Mouse (Mus musculus) kidney, embryonic 14.5 days (tissue): ENCODE data around the gene Fkbp2. TPM values are rescaled to one million over a fixed set of nuclear protein-coding genes. Genes with fewer than 3 reads are reported as not detected.

Experiments used
- ATAC-seq: fragments of 200-750 bp; cut with Nextera tagmentation; 2 replicates; pipeline ENCODE4 v1.8.0; 2017; ENCODE audit warnings: moderate number of reproducible peaks, mild to moderate bottlenecking, moderate TSS enrichment, moderate library complexity; ENCODE audit not compliant: low FRiP score, low TSS enrichment
- H3K27ac ChIP-seq: fragments of 300-500 bp; sonication (generic); 2 replicates; pipeline ENCODE4 v1.5.1; 2014; ENCODE audit warnings: low read depth, mild to moderate bottlenecking, low read length, moderate library complexity, mixed read lengths
- H3K27me3 ChIP-seq: fragments of 300-500 bp; sonication (generic); 2 replicates; pipeline ENCODE4 v1.6.1; 2014; ENCODE audit warnings: mild to moderate bottlenecking, low read length; ENCODE audit not compliant: control insufficient read depth, insufficient read depth
- H3K36me3 ChIP-seq: fragments of 300-500 bp; sonication (generic); 2 replicates; pipeline ENCODE4 v1.6.1; 2014; ENCODE audit warnings: low read length, mixed read lengths; ENCODE audit not compliant: control insufficient read depth, insufficient read depth
- H3K4me1 ChIP-seq: fragments of 300-500 bp; sonication (generic); 2 replicates; pipeline ENCODE4 v1.6.1; 2014; ENCODE audit warnings: low read length, mixed read lengths; ENCODE audit not compliant: control insufficient read depth, insufficient read depth
- H3K4me2 ChIP-seq: fragments of 300-500 bp; sonication (generic); replicated peaks from 2 replicates; pipeline ENCODE4 v1.6.1; 2014; ENCODE audit warnings: low read depth, mild to moderate bottlenecking, low read length
- H3K4me3 ChIP-seq: fragments of 300-500 bp; sonication (generic); 2 replicates; pipeline ENCODE4 v1.5.1; 2014; ENCODE audit warnings: mild to moderate bottlenecking, low read length
- H3K9ac ChIP-seq: fragments of 300-500 bp; sonication (generic); 2 replicates; pipeline ENCODE4 v1.6.1; 2014; ENCODE audit warnings: low read depth, mild to moderate bottlenecking, low read length, moderate library complexity
- H3K9me3 ChIP-seq: fragments of 300-500 bp; sonication (generic); 2 replicates; pipeline ENCODE4 v1.6.1; 2016; ENCODE audit warnings: low read length; ENCODE audit not compliant: control insufficient read depth
- WGBS: fragments of 180-500 bp; shearing (Covaris S2); extraction: QIAGEN DNeasy Blood & Tissue Kit; methylation state at CpG from one replicate; pipeline ENCODE4 v1.1.7; 2014; 5-methylcytosine and 5-hydroxymethylcytosine counted together
- polyA plus RNA-seq: library from polyadenylated mRNA; unstranded; fragments of >200 nt; fragmentation: Nextera tagmentation; extraction: Ambion mirVana; gene quantifications from 2 replicates; pipeline ENCODE4 v1.2.1, GENCODE M21; 2014

Fkbp2 gene
- polyA plus RNA-seq: 89.7 and 118 TPM in 2 replicates

- Histone ChIP-seq H3K27ac (peak within 1 kb of the TSS; percentile 93), H3K4me3 (peak within 1 kb of the TSS; percentile 69), H3K4me2 (peak within 1 kb of the TSS; percentile 81), H3K27me3 (no peaks in the 10 kb centered on the region), H3K4me1 (peaks cover 34% of the 10 kb centered on the region), H3K9ac (peak within 1 kb of the TSS; percentile 86), H3K36me3 (peaks cover 42% of the 10 kb centered on the region), H3K9me3 (no peaks in the 10 kb centered on the region)
- peak; percentile 85 for ATAC-seq
- 2% methylated on average over 38 of the region's 38 CpGs for WGBS
Observed at GRCm38 (mm10) chr19:6980381-6981093, at the start of gene Fkbp2. Gene Fkbp2, minus strand, starts transcription at chr19:6980501.

GRCm38 (mm10) chr19:7029531-7029930 is 49.2 kb upstream of the Fkbp2 start:
- no peaks in the 10 kb centered on the region for H3K4me1 ChIP-seq
- no peaks in the 10 kb centered on the region for H3K9me3 ChIP-seq
- H3K27me3 ChIP-seq: no peaks in the 10 kb centered on the region
- 92% methylated on average over 5 of the region's 5 CpGs for WGBS
- ATAC-seq: no peak
- no peak overlapping the region for H3K4me2 ChIP-seq
- H3K27ac ChIP-seq: no peak overlapping the region
- no peak overlapping the region for H3K9ac ChIP-seq
- no peak overlapping the region for H3K4me3 ChIP-seq
- H3K36me3 ChIP-seq: peaks cover 95% of the 10 kb centered on the region

GRCm38 (mm10) chr19:7020224-7020641 is 39.9 kb upstream of the Fkbp2 start:
- Histone ChIP-seq H3K9me3 (no peaks in the 10 kb centered on the region), H3K36me3 (peaks cover 71% of the 10 kb centered on the region), H3K4me3 (no peak overlapping the region), H3K27me3 (no peaks in the 10 kb centered on the region), H3K4me1 (no peaks in the 10 kb centered on the region), H3K9ac (no peak overlapping the region), H3K4me2 (no peak overlapping the region), H3K27ac (no peak overlapping the region)
- ATAC-seq: peak; percentile 40; the same call in 1 of the 2 replicates
- WGBS: 53% methylated on average over 3 of the region's 3 CpGs

DNA sequence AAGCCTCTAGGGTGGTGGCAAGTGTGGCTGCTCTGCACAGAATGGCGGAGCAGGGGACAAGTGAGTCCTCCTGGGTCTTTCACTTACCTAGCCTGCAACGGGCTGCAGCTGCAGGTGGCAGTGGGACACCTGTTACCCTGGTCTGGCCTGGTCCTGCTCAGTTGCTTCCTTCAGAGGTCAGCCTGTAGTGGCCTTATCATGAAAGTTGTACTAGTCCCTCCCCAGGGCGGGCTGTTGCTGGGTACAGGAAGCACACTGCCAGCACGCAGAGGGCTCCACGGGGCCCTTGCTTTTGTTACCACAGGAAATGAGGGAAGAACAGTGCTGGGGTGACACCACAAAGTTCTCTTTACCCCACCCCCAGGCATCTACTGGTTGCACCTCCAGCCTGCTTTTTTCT is 38.9 kb upstream of the Fkbp2 start, which contains the start of gene Fermt3:
TSS of gene Fermt3 (minus strand) at position 279 of the 400 bp plus-strand sequence.
- Histone ChIP-seq H3K4me3 (no peak within 1 kb of the TSS), H3K9ac (no peak within 1 kb of the TSS), H3K27ac (no peak within 1 kb of the TSS), H3K4me2 (no peak within 1 kb of the TSS), H3K27me3 (no peaks in the 10 kb centered on the region), H3K4me1 (no peaks in the 10 kb centered on the region), H3K36me3 (peaks cover 61% of the 10 kb centered on the region), H3K9me3 (no peaks in the 10 kb centered on the region)
- no peak for ATAC-seq
- 82% methylated on average over 5 of the region's 5 CpGs for WGBS

- H3K27me3 ChIP-seq: no peaks in the 10 kb centered on the region
- no peak overlapping the region for H3K4me2 ChIP-seq
- no peak overlapping the region for H3K27ac ChIP-seq
- WGBS: 89% methylated on average over 11 of the region's 11 CpGs
- H3K4me1 ChIP-seq: no peaks in the 10 kb centered on the region
- no peak for ATAC-seq
- H3K4me3 ChIP-seq: no peak overlapping the region
- no peak overlapping the region for H3K9ac ChIP-seq
- H3K36me3 ChIP-seq: peaks cover 54% of the 10 kb centered on the region
- H3K9me3 ChIP-seq: no peaks in the 10 kb centered on the region
Observed at GRCm38 (mm10) chr19:7018546-7018945, 38.2 kb upstream of the Fkbp2 start.

- no peak for ATAC-seq
- no peaks in the 10 kb centered on the region for H3K27me3 ChIP-seq
- H3K36me3 ChIP-seq: peaks cover 47% of the 10 kb centered on the region
- no peaks in the 10 kb centered on the region for H3K4me1 ChIP-seq
- 72% methylated on average over 12 of the region's 12 CpGs for WGBS
- no peak overlapping the region for H3K4me2 ChIP-seq
- H3K27ac ChIP-seq: no peak overlapping the region
- no peaks in the 10 kb centered on the region for H3K9me3 ChIP-seq
- H3K4me3 ChIP-seq: no peak overlapping the region
- H3K9ac ChIP-seq: no peak overlapping the region
Observed at GRCm38 (mm10) chr19:7017541-7018457, 37.5 kb upstream of the Fkbp2 start.

DNA sequence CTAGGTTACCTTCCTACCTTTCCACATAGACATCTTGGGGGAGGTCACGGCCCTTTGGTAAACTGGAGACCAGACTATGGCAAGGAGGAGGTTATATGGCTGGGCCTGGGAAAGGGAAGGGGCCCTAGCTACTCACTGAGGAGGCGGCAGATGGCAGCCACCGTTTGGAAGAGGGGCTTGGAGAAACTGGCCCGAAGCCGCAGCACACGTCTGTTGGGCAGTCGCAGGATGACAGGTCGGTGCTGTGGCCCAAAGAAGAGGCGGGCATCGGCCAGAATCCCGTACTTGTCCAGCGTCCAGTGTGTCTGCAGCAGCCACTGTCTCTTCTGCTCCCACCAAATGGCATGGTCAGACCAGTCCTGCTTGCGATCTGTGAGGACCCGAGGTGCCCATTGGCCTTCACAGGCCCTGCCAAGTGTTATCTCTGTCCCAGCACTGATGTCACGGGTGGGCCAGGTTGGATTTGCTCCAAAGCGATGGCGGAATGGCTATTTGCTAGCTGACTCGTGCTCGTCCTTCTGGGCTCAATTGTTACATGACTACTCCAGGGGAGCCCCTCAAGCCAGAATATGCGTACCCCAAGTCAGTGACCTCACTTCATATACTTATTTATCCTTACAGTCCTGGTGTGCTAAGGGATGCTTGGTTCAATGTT is 34.3 kb upstream of the Fkbp2 start:
- Histone ChIP-seq H3K9me3 (no peaks in the 10 kb centered on the region), H3K4me3 (no peak overlapping the region), H3K4me2 (no peak overlapping the region), H3K27ac (no peak overlapping the region), H3K27me3 (no peaks in the 10 kb centered on the region), H3K4me1 (no peaks in the 10 kb centered on the region), H3K36me3 (peaks cover 15% of the 10 kb centered on the region), H3K9ac (0 out of 2 replicates have a peak overlapping the region, but pooled peaks have one; percentile 12)
- ATAC-seq: no peak
- WGBS: 95% methylated on average over 19 of the region's 20 CpGs

DNA sequence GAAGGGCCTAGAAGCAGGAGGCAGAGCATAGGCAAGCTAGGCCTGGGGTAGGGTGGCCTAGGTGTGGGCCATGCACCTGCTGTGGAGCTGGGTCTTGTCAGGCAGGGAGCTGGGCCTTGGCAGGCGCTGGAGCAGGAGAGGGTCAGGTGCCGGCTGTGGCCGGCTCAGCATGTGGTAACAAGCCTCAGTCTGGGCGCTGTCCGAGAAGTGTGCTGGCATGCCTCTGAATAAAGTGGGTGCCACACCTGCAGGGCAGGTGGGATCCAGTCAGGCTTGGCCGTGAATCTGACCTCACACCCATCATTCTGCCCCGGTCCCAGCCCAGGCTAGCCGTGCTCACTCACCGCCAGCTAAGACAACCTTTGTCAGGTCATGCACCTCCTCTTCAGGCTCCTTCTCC is 33.7 kb upstream of the Fkbp2 start:
- H3K9me3 ChIP-seq: no peaks in the 10 kb centered on the region
- H3K4me2 ChIP-seq: no peak overlapping the region
- ATAC-seq: no peak
- 89% methylated on average over 9 of the region's 9 CpGs for WGBS
- H3K9ac ChIP-seq: 0 out of 2 replicates have a peak overlapping the region, but pooled peaks have one; percentile 12
- peaks cover 8% of the 10 kb centered on the region for H3K36me3 ChIP-seq
- no peaks in the 10 kb centered on the region for H3K4me1 ChIP-seq
- H3K27ac ChIP-seq: no peak overlapping the region
- H3K4me3 ChIP-seq: no peak overlapping the region
- no peaks in the 10 kb centered on the region for H3K27me3 ChIP-seq
